24 mouse cellular contexts compared by ENCODE assay signal in the genomic region with DNA sequence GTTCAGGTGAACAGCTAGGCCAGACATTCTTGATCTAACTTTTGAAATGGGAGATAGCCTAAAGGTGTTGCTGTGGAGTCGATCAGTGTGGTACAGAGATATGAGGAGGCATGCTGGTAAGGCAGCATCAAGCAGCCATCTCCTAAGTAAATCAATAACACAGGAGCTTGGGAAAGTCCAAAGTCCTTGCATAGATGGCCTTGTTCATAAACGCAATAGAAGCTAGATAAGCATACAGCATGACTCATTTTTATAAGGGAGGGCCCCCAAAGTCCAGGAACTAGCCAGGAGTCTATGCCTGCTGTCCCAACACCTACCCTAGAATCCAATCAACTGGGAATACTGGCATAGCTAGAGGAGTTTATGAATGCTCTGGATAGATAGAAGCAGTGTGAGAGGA. TPM values are rescaled to one million over a fixed set of nuclear protein-coding genes. Genes with fewer than 3 reads are reported as not detected.
A peak's percentile ranks its signal among the peaks of the same experiment; 100 is the strongest.
DNase-seq lines count a peak whose midpoint lies in the region; ATAC-seq and TF ChIP-seq lines count a peak whose summit lies in the region.
"Had no signal": no experiment of that assay in that cellular context is flagged by ENCODE, and none has a peak within 500 bp of the region (broad histone marks: within the 10 kb centered on the region; RNA-seq: fewer than 3 reads in every experiment).

No protein-coding gene starts in this region.

- no peak overlapping the region for H3K9ac ChIP-seq in intestine, embryonic 16.5 days (ENCODE audit: low read depth, low read length)
- no peak overlapping the region for H3K9ac ChIP-seq in stomach, embryonic 16.5 days (ENCODE audit: low read length)
- H3K9ac ChIP-seq: forebrain, embryonic 13.5 days; heart, embryonic 13.5 days; hindbrain, embryonic 14.5 days had no signal

- TF ChIP-seq CTCF in small intestine, adult 2 months (IDR thresholded peaks at IDR 0.05; ENCODE audit: extremely low read depth, insufficient read length, insufficient replicate concordance, low read depth, low read length): no peak

- peak overlapping the region; percentile 19; the same call in 1 of the 2 replicates for H3K4me2 ChIP-seq in intestine, embryonic 16.5 days (ENCODE audit: low read depth, low read length)
- H3K4me2 ChIP-seq in stomach, embryonic 16.5 days (ENCODE audit: low read depth, low read length): peak overlapping the region; percentile 9; the same call in 1 of the 2 replicates
- H3K4me2 ChIP-seq: forebrain, embryonic 13.5 days; heart, embryonic 13.5 days; hindbrain, embryonic 14.5 days had no signal

- no peaks in the 10 kb centered on the region for H3K36me3 ChIP-seq in intestine, embryonic 16.5 days (ENCODE audit: control insufficient read depth, insufficient read depth, low read length)
- peaks cover 57% of the 10 kb centered on the region for H3K36me3 ChIP-seq in small intestine, adult 2 months (ENCODE audit: control insufficient read depth, insufficient read depth, low read length)
- no peaks in the 10 kb centered on the region for H3K36me3 ChIP-seq in stomach, embryonic 16.5 days (ENCODE audit: control insufficient read depth, insufficient read depth, low read length)
- H3K36me3 ChIP-seq: forebrain, embryonic 10.5 days had no signal

- no peak overlapping the region for H3K4me3 ChIP-seq in intestine, embryonic 16.5 days (ENCODE audit: low read length)
- H3K4me3 ChIP-seq in small intestine, adult 2 months (ENCODE audit: low read depth, low read length): no peak overlapping the region
- H3K4me3 ChIP-seq in stomach, embryonic 16.5 days (replicated peaks; ENCODE audit: low read length): no peak overlapping the region
- H3K4me3 ChIP-seq: forebrain, embryonic 10.5 days; forebrain, embryonic 13.5 days; heart, adult 2 months; heart, embryonic 10.5 days; heart, embryonic 13.5 days had no signal

- H3K4me1 ChIP-seq in intestine, embryonic 16.5 days (ENCODE audit: control insufficient read depth, insufficient read depth, low read length): no peaks in the 10 kb centered on the region; the same call in 1 of the 2 replicates
- H3K4me1 ChIP-seq in small intestine, adult 2 months (ENCODE audit: control insufficient read depth, insufficient read depth, insufficient read length, low read length): peaks cover 13% of the 10 kb centered on the region; the same call in 1 of the 2 replicates
- H3K4me1 ChIP-seq in stomach, embryonic 16.5 days (ENCODE audit: control insufficient read depth, insufficient read depth, low read length): no peaks in the 10 kb centered on the region
- H3K4me1 ChIP-seq: forebrain, embryonic 10.5 days; forebrain, embryonic 13.5 days; heart, embryonic 10.5 days; heart, embryonic 13.5 days had no signal

- WGBS in intestine, embryonic 16.5 days: 62% methylated on average over 2 of the region's 2 CpGs
- 28% methylated on average over 2 of the region's 2 CpGs for WGBS in small intestine, adult 2 months
- 66% methylated on average over 2 of the region's 2 CpGs for WGBS in stomach, embryonic 16.5 days

- no peak for TF ChIP-seq POLR2A in small intestine, adult 2 months (IDR thresholded peaks at IDR 0.05; ENCODE audit: low read depth, low read length)

- H3K9me3 ChIP-seq in intestine, embryonic 16.5 days (ENCODE audit: control insufficient read depth, low read length): no peaks in the 10 kb centered on the region
- no peaks in the 10 kb centered on the region for H3K9me3 ChIP-seq in stomach, embryonic 16.5 days (replicated peaks; ENCODE audit: control insufficient read depth, low read length)
- H3K9me3 ChIP-seq: forebrain, embryonic 10.5 days; forebrain, embryonic 13.5 days; heart, embryonic 10.5 days; heart, embryonic 13.5 days had no signal

- ATAC-seq in intestine, embryonic 16.5 days: peak; percentile 92
- ATAC-seq in stomach, embryonic 16.5 days (ENCODE audit: insufficient read depth, low FRiP score): peak; percentile 75; the same call in 1 of the 2 replicates
- ATAC-seq: forebrain, embryonic 13.5 days; forebrain, embryonic 16.5 days; hindbrain, postnatal 0 days; Patski had no signal

- H3K27me3 ChIP-seq in intestine, embryonic 16.5 days (replicated peaks; ENCODE audit: control insufficient read depth, insufficient read depth, low read length): no peaks in the 10 kb centered on the region
- H3K27me3 ChIP-seq in small intestine, adult 2 months (ENCODE audit: control insufficient read depth, insufficient read depth, low read length): no peaks in the 10 kb centered on the region
- no peaks in the 10 kb centered on the region for H3K27me3 ChIP-seq in stomach, embryonic 16.5 days (ENCODE audit: control insufficient read depth, insufficient read depth, low read length)
- H3K27me3 ChIP-seq: forebrain, embryonic 13.5 days; heart, embryonic 13.5 days; Patski had no signal

- H3K27ac ChIP-seq in intestine, embryonic 16.5 days (ENCODE audit: low read length): peak overlapping the region; percentile 82
- peak overlapping the region; percentile 94 for H3K27ac ChIP-seq in small intestine, adult 2 months (ENCODE audit: insufficient read depth, low read depth, low read length)
- H3K27ac ChIP-seq in stomach, embryonic 16.5 days (ENCODE audit: low read length): peak overlapping the region; percentile 49
- H3K27ac ChIP-seq: forebrain, embryonic 10.5 days; forebrain, embryonic 13.5 days; heart, adult 2 months; heart, embryonic 10.5 days; heart, embryonic 13.5 days; hindbrain, embryonic 14.5 days; hindbrain, postnatal 0 days had no signal

- DNase-seq in B cell, adult 2 months: no peak
- DNase-seq in layer of hippocampus, postnatal 14 days (ENCODE audit: low spot score in 2 of 2): no peak
- DNase-seq in retina, embryonic 14.5 days (ENCODE audit: low spot score): no peak
- DNase-seq: adrenal gland, postnatal 10 days; cerebellum, adult 11-12 months; cerebellum, adult 8-10 months; cerebellum, postnatal 10 days; cerebellum, postnatal 36 days; gastrocnemius, postnatal 10 days; gastrocnemius, postnatal 36 days; heart, adult 2 months; heart, postnatal 14 days; heart, postnatal 4 days had no signal

RNA-seq across cellular contexts. Expression of gene Elf4, which starts 44.5 kb away (rescaled TPM):
- 11.8 and 15.5 TPM in 2 replicates for polyA plus RNA-seq in intestine, embryonic 16.5 days (2015; fragmentation: Nextera tagmentation; extraction: Ambion mirVana)
- polyA plus RNA-seq in small intestine, adult 2 months (2012; rRNA removed): 12.3 and 36.8 TPM in 2 replicates
- polyA plus RNA-seq in stomach, embryonic 16.5 days (2015; fragmentation: Nextera tagmentation; extraction: Ambion mirVana): 9.1 and 9.3 TPM in 2 replicates
- 1 to 10 TPM in 1 of 2 experiments, under 1 TPM in 1; 0.98 to 1.2 TPM for total RNA-seq in layer of hippocampus, postnatal 14 days (2021)
